18 mouse cellular contexts compared by ENCODE assay signal in the genomic region with DNA sequence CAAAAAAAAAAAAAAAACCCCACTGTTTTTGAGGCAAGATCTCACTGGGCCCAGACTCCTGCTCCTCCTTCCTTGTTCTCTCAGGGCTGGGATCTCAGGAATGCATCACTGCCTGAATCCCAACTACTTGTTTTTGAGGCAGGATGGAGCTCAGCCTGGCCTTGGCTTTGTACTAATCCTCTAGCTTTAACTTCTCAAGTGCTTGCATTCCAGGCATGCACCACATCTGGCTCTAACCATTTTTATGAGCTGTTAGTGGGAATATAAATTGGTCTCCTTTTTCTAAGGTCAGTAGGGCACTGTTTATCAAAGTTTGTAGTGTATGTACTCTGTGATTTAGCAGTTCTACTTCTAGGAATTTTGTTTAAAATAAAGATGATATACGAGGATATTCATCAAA. TPM values are rescaled to one million over a fixed set of nuclear protein-coding genes. Genes with fewer than 3 reads are reported as not detected.
DNase-seq lines count a peak whose midpoint lies in the region; ATAC-seq and TF ChIP-seq lines count a peak whose summit lies in the region.
"Had no signal": no experiment of that assay in that cellular context is flagged by ENCODE, and none has a peak within 500 bp of the region (broad histone marks: within the 10 kb centered on the region; RNA-seq: fewer than 3 reads in every experiment).

No protein-coding gene starts in this region.

- H3K36me3 ChIP-seq in heart, embryonic 13.5 days: no peaks in the 10 kb centered on the region
- H3K36me3 ChIP-seq in lung, embryonic 15.5 days: no peaks in the 10 kb centered on the region
- peaks cover 3% of the 10 kb centered on the region; the same call in 1 of the 2 replicates for H3K36me3 ChIP-seq in limb, embryonic 10.5 days
- no peaks in the 10 kb centered on the region for H3K36me3 ChIP-seq in hindbrain, embryonic 16.5 days (ENCODE audit: control insufficient read depth, insufficient read depth, low read length)
- H3K36me3 ChIP-seq: heart, embryonic 10.5 days; midbrain, embryonic 13.5 days had no signal

- DNase-seq in heart, postnatal 36 days: no peak
- no peak for DNase-seq in lung, postnatal 10 days
- peak; percentile 37 for DNase-seq in limb, embryonic 10.5 days (ENCODE audit: low spot score)
- DNase-seq in yolk sac, embryonic 10.5 days (ENCODE audit: low spot score): peak; percentile 29
- no peak for DNase-seq in gastrocnemius, adult 2 months
- DNase-seq: cerebellum, adult 11-12 months; gastrocnemius, postnatal 14 days; right cerebral cortex, adult 18-20 months; thymus, postnatal 14 days had no signal

- intact Hi-C loops in heart, postnatal 36 days (cut with DNase I): no loop called here
- intact Hi-C loops in gastrocnemius, adult 2 months (cut with DNase I): loop anchor here (5.0 kb wide), 1 partner anchor 34 kb away; no protein-coding TSS in a partner anchor

- no peak overlapping the region for H3K4me3 ChIP-seq in heart, embryonic 13.5 days
- H3K4me3 ChIP-seq in lung, embryonic 15.5 days: no peak overlapping the region
- no peak overlapping the region for H3K4me3 ChIP-seq in limb, embryonic 10.5 days
- H3K4me3 ChIP-seq in gastrocnemius, adult 2 months: no peak overlapping the region
- no peak overlapping the region for H3K4me3 ChIP-seq in hindbrain, embryonic 16.5 days (ENCODE audit: low read length)
- H3K4me3 ChIP-seq: heart, embryonic 10.5 days; layer of hippocampus, adult 2 months; left cerebral cortex, adult 2 months; midbrain, embryonic 13.5 days had no signal

- H3K9me3 ChIP-seq in heart, embryonic 13.5 days: no peaks in the 10 kb centered on the region
- H3K9me3 ChIP-seq in lung, embryonic 15.5 days: no peaks in the 10 kb centered on the region
- H3K9me3 ChIP-seq in limb, embryonic 10.5 days (replicated peaks): no peaks in the 10 kb centered on the region
- no peaks in the 10 kb centered on the region for H3K9me3 ChIP-seq in hindbrain, embryonic 16.5 days (ENCODE audit: control insufficient read depth, low read length)
- H3K9me3 ChIP-seq: heart, embryonic 10.5 days; midbrain, embryonic 13.5 days had no signal

- WGBS in heart, embryonic 13.5 days: 53% methylated on average over 1 of the region's 1 CpGs
- WGBS in lung, embryonic 15.5 days: 60% methylated on average over 1 of the region's 1 CpGs
- 49% methylated on average over 1 of the region's 1 CpGs for WGBS in limb, embryonic 10.5 days
- WGBS in hindbrain, embryonic 16.5 days: 94% methylated on average over 1 of the region's 1 CpGs

- no peak for ATAC-seq in heart, embryonic 13.5 days (ENCODE audit: extremely low read depth, insufficient number of reproducible peaks, low FRiP score, low TSS enrichment)
- peak; percentile 56; the same call in 1 of the 2 replicates for ATAC-seq in lung, embryonic 15.5 days (ENCODE audit: borderline replicate concordance, extremely low read depth, low FRiP score, low TSS enrichment)
- ATAC-seq in hindbrain, embryonic 16.5 days: no peak
- ATAC-seq: forebrain, embryonic 16.5 days; midbrain, embryonic 13.5 days had no signal

- H3K4me1 ChIP-seq in heart, embryonic 13.5 days: peaks cover 46% of the 10 kb centered on the region
- H3K4me1 ChIP-seq in lung, embryonic 15.5 days: peaks cover 12% of the 10 kb centered on the region
- H3K4me1 ChIP-seq in limb, embryonic 10.5 days: peaks cover 38% of the 10 kb centered on the region
- no peaks in the 10 kb centered on the region for H3K4me1 ChIP-seq in hindbrain, embryonic 16.5 days (ENCODE audit: control insufficient read depth, insufficient read depth, low read depth, low read length)
- H3K4me1 ChIP-seq: heart, embryonic 10.5 days; midbrain, embryonic 13.5 days had no signal

- no peak overlapping the region for H3K9ac ChIP-seq in heart, embryonic 13.5 days
- H3K9ac ChIP-seq in lung, embryonic 15.5 days: no peak overlapping the region
- no peak overlapping the region for H3K9ac ChIP-seq in hindbrain, embryonic 16.5 days (ENCODE audit: low read depth, low read length)
- H3K9ac ChIP-seq: midbrain, embryonic 13.5 days had no signal

- H3K27ac ChIP-seq in heart, embryonic 13.5 days (replicated peaks): peak overlapping the region; percentile 36; the same call in 1 of the 2 replicates
- H3K27ac ChIP-seq in lung, embryonic 15.5 days: peak overlapping the region; percentile 24; the same call in 1 of the 2 replicates
- H3K27ac ChIP-seq in limb, embryonic 10.5 days: peak overlapping the region; percentile 72
- H3K27ac ChIP-seq in gastrocnemius, adult 2 months: no peak overlapping the region
- no peak overlapping the region for H3K27ac ChIP-seq in hindbrain, embryonic 16.5 days (ENCODE audit: low read depth, low read length)
- H3K27ac ChIP-seq: heart, embryonic 10.5 days; layer of hippocampus, adult 2 months; left cerebral cortex, adult 2 months; macrophage; midbrain, embryonic 13.5 days had no signal

- no peak overlapping the region for H3K4me2 ChIP-seq in heart, embryonic 13.5 days
- H3K4me2 ChIP-seq in lung, embryonic 15.5 days: no peak overlapping the region
- H3K4me2 ChIP-seq in hindbrain, embryonic 16.5 days (ENCODE audit: low read length): no peak overlapping the region
- H3K4me2 ChIP-seq: midbrain, embryonic 13.5 days had no signal

- no peak for TF ChIP-seq CTCF in gastrocnemius, adult 2 months (IDR thresholded peaks at IDR 0.05)

- no peaks in the 10 kb centered on the region for H3K27me3 ChIP-seq in heart, embryonic 13.5 days (replicated peaks)
- no peaks in the 10 kb centered on the region for H3K27me3 ChIP-seq in lung, embryonic 15.5 days
- H3K27me3 ChIP-seq in limb, embryonic 10.5 days (ENCODE audit: low read depth, poor library complexity, severe bottlenecking): peaks cover 50% of the 10 kb centered on the region
- H3K27me3 ChIP-seq in hindbrain, embryonic 16.5 days (replicated peaks; ENCODE audit: control insufficient read depth, insufficient read depth, low read length): no peaks in the 10 kb centered on the region
- H3K27me3 ChIP-seq: midbrain, embryonic 13.5 days had no signal

RNA-seq across cellular contexts. Expression of a gene that starts 21.1 kb away (rescaled TPM):
- 11.7 and 13.4 TPM in 2 replicates for polyA plus RNA-seq in heart, embryonic 13.5 days (2015; fragmentation: Nextera tagmentation; extraction: Ambion mirVana)
- total RNA-seq in heart, postnatal 36 days (2021): 10 to 100 TPM in 1 of 2 experiments, 1 to 10 TPM in 1; 7.5 to 10.5 TPM
- 23.6 and 26.3 TPM in 2 replicates for polyA plus RNA-seq in lung, embryonic 15.5 days (2015; fragmentation: Nextera tagmentation; extraction: Ambion mirVana)
- 27.4 and 34.6 TPM in 2 replicates for polyA plus RNA-seq in limb, embryonic 10.5 days (2016; fragmentation: Nextera tagmentation; extraction: Ambion mirVana)
- 1 to 10 TPM; 8.1 to 8.7 TPM for total RNA-seq in gastrocnemius, adult 2 months (2021)
- 10.2 and 13.4 TPM in 2 replicates for polyA plus RNA-seq in hindbrain, embryonic 16.5 days (2015; fragmentation: Nextera tagmentation; extraction: Ambion mirVana)

RNA-seq across cellular contexts. Expression of a gene that starts 32.7 kb away (rescaled TPM):
- 770 and 864 TPM in 2 replicates for polyA plus RNA-seq in heart, embryonic 13.5 days (2015; fragmentation: Nextera tagmentation; extraction: Ambion mirVana)
- 1,000 to 10,000 TPM; 1,680 to 1,775 TPM for total RNA-seq in heart, postnatal 36 days (2021)
- 327 and 347 TPM in 2 replicates for polyA plus RNA-seq in lung, embryonic 15.5 days (2015; fragmentation: Nextera tagmentation; extraction: Ambion mirVana)
- 335 and 385 TPM in 2 replicates for polyA plus RNA-seq in limb, embryonic 10.5 days (2016; fragmentation: Nextera tagmentation; extraction: Ambion mirVana)
- 1,000 to 10,000 TPM in 1 of 2 experiments, 100 to 1,000 TPM in 1; 806 to 1,137 TPM for total RNA-seq in gastrocnemius, adult 2 months (2021)
- 384 and 412 TPM in 2 replicates for polyA plus RNA-seq in hindbrain, embryonic 16.5 days (2015; fragmentation: Nextera tagmentation; extraction: Ambion mirVana)

RNA-seq across cellular contexts. Expression of a gene that starts 36.5 kb away (rescaled TPM):
- 44.4 and 48.7 TPM in 2 replicates for polyA plus RNA-seq in heart, embryonic 13.5 days (2015; fragmentation: Nextera tagmentation; extraction: Ambion mirVana)
- 10 to 100 TPM; 38.7 to 54.0 TPM for total RNA-seq in heart, postnatal 36 days (2021)
- polyA plus RNA-seq in lung, embryonic 15.5 days (2015; fragmentation: Nextera tagmentation; extraction: Ambion mirVana): 61.6 and 68.4 TPM in 2 replicates
- 41.6 and 51.5 TPM in 2 replicates for polyA plus RNA-seq in limb, embryonic 10.5 days (2016; fragmentation: Nextera tagmentation; extraction: Ambion mirVana)
- total RNA-seq in gastrocnemius, adult 2 months (2021): 10 to 100 TPM; 29.4 to 33.3 TPM
- polyA plus RNA-seq in hindbrain, embryonic 16.5 days (2015; fragmentation: Nextera tagmentation; extraction: Ambion mirVana): 21.4 and 22.7 TPM in 2 replicates

Comparison
In these comparisons a context has a peak if more than half of its experiments do, and no peak if none do; other contexts are left out.
1. H3K27ac ChIP-seq: peak in heart, embryonic 13.5 days (single experiment), lung, embryonic 15.5 days (single experiment) and limb, embryonic 10.5 days (single experiment); none in gastrocnemius, adult 2 months (single experiment) and hindbrain, embryonic 16.5 days (single experiment).
2. DNase-seq: peak in limb, embryonic 10.5 days (single experiment) and yolk sac, embryonic 10.5 days (single experiment); none in heart, postnatal 36 days (0 of 2), lung, postnatal 10 days (single experiment) and gastrocnemius, adult 2 months (single experiment).